Mouse (Mus musculus): ENCODE measurements at regions not wholly inside any gene's neighbourhood (a gene's known extent, or its start where the extent isn't known, plus 50 kb on each side); places are given as distances from the start of the nearest gene placed in this dataset.

DNA sequence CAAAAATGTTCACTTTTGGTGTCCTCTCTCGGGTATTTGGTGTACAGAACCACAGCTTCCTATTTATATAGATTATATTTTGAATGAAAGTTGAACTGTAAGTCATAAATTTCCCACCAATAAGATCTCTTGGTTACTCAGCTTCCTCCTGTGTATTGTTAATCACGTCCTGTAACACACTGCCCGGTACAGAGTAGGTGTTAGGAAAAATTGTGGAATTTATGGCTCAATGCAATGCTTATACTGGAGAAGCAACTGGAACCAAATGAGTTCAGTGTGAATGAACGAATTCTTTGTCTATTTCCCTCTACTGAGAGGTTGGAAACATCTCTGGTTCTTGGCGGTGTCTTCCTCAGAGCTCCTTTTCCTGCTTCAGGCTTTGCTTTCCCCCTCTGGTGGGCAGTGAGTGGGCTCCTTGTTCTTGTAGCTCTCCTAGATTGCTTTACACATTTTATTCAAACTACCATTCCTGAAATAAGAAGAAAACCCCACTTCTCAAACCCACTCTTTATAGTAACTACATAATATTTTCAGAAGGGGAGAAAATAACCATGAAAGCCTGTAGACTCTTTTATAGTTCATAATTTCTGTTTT is 264.4 kb downstream of the D3Ertd751e start:
- Histone ChIP-seq H3K9me3 (ENCODE audit: control insufficient read depth, low read length) (no peaks in the 10 kb centered on the region), H3K4me1 (replicated peaks; ENCODE audit: control insufficient read depth, insufficient read depth, low read length) (no peaks in the 10 kb centered on the region), H3K9ac (replicated peaks; ENCODE audit: low read depth, low read length) (no peak overlapping the region), H3K36me3 (ENCODE audit: control insufficient read depth, insufficient read depth) (no peaks in the 10 kb centered on the region), H3K27me3 (replicated peaks; ENCODE audit: control insufficient read depth, insufficient read depth, low read length) (no peaks in the 10 kb centered on the region), H3K27ac (ENCODE audit: low read length) (no peak overlapping the region), H3K4me2 (ENCODE audit: low read length) (no peak overlapping the region), H3K4me3 (replicated peaks; ENCODE audit: low read length) (no peak overlapping the region)
- 84% methylated on average over 5 of the region's 5 CpGs for WGBS
- no peak for ATAC-seq

DNA sequence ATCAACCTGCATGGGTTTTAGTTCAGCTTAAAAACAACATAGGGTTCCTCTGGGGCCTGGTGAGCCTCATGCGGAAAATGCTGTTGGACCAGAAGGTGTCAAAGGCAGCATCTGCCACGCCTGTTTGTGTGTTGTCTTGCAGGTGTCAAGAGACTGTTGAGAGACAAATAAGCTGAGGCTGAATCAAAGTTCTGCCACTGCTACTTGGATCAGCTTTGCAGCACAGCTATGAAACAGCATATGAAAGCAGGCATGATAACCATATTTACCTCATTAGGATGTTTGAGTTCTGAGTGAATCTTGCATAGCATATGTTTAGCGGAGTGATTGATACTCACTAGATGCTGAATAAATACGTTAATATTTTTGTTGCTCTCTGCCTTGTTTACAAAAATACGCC is 280.8 kb downstream of the D3Ertd751e start:
- Histone ChIP-seq H3K4me1 (replicated peaks; ENCODE audit: control insufficient read depth, insufficient read depth, low read length) (peaks cover 2% of the 10 kb centered on the region; the same call in 1 of the 2 replicates), H3K9me3 (ENCODE audit: control insufficient read depth, low read length) (no peaks in the 10 kb centered on the region), H3K4me3 (replicated peaks; ENCODE audit: low read length) (no peak overlapping the region), H3K4me2 (ENCODE audit: low read length) (no peak overlapping the region), H3K36me3 (ENCODE audit: control insufficient read depth, insufficient read depth) (no peaks in the 10 kb centered on the region), H3K27ac (ENCODE audit: low read length) (no peak overlapping the region), H3K27me3 (replicated peaks; ENCODE audit: control insufficient read depth, insufficient read depth, low read length) (no peaks in the 10 kb centered on the region), H3K9ac (replicated peaks; ENCODE audit: low read depth, low read length) (no peak overlapping the region)
- ATAC-seq = peak; percentile 78
- 60% methylated on average over 5 of the region's 5 CpGs for WGBS

DNA sequence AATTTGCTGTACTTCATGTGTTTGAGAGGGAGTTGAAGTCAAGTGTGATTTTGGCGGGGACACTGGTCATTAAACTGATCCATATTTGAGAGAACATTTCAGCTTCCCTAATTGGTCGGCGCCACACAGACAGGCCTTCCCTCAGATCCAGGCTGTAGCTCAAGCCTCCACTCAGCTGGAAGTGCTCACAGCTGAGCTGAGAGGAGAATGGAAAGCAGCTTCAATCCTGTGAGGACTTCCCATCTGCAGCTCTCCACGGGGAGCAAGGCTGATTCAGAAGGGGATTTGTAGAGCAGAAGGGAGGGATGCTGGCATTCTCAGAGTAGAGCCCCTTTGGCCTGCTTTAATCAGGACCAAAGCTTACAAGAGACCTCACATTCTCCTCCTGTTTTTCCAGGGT is 297.2 kb downstream of the D3Ertd751e start:
- H3K27me3 ChIP-seq (replicated peaks; ENCODE audit: control insufficient read depth, insufficient read depth, low read length) = no peaks in the 10 kb centered on the region
- H3K27ac ChIP-seq (ENCODE audit: low read length) = no peak overlapping the region
- no peak overlapping the region for H3K4me3 ChIP-seq (replicated peaks; ENCODE audit: low read length)
- H3K9ac ChIP-seq (replicated peaks; ENCODE audit: low read depth, low read length) = no peak overlapping the region
- ATAC-seq = peak; percentile 75
- no peaks in the 10 kb centered on the region for H3K36me3 ChIP-seq (ENCODE audit: control insufficient read depth, insufficient read depth)
- no peaks in the 10 kb centered on the region for H3K9me3 ChIP-seq (ENCODE audit: control insufficient read depth, low read length)
- 0 out of 2 replicates have a peak, but pooled peaks cover 2% of the 10 kb centered on the region for H3K4me1 ChIP-seq (replicated peaks; ENCODE audit: control insufficient read depth, insufficient read depth, low read length)
- WGBS = 18% methylated on average over 4 of the region's 4 CpGs
- no peak overlapping the region for H3K4me2 ChIP-seq (ENCODE audit: low read length)

DNA sequence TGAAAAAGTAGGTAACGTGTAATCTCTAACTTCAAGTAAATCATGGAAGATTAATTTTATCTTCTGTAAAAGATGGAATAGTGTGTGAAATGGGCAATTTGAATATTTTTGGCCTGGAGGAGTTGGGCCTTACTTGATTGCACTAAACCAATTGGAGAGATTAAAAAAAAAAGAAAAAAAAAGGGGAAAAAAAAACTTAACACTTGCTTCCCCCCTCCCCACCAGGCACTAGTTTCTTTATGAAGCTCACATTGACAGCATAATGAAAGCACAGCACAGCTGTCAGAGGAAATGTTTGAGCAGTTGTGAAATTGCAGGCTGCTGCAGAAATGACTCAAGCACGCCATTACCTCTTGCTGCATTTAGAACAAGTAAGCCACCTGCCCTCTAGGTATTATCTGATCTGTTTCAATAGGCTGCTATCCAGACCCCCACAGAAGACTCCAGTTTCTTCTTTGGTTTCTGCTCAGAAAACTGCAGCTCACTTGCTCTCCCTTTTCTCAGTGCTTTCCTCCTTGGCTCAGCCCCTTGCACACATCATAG is 297.9 kb downstream of the D3Ertd751e start:
- Histone ChIP-seq H3K9me3 (ENCODE audit: control insufficient read depth, low read length) (no peaks in the 10 kb centered on the region), H3K36me3 (ENCODE audit: control insufficient read depth, insufficient read depth) (no peaks in the 10 kb centered on the region), H3K4me1 (replicated peaks; ENCODE audit: control insufficient read depth, insufficient read depth, low read length) (0 out of 2 replicates have a peak, but pooled peaks cover 2% of the 10 kb centered on the region), H3K4me3 (replicated peaks; ENCODE audit: low read length) (no peak overlapping the region), H3K27me3 (replicated peaks; ENCODE audit: control insufficient read depth, insufficient read depth, low read length) (no peaks in the 10 kb centered on the region), H3K27ac (ENCODE audit: low read length) (peak overlapping the region; percentile 23; the same call in 1 of the 2 replicates), H3K4me2 (ENCODE audit: low read length) (no peak overlapping the region), H3K9ac (replicated peaks; ENCODE audit: low read depth, low read length) (no peak overlapping the region)
- 63% methylated on average over 2 of the region's 2 CpGs for WGBS
- peak; percentile 49; the same call in 1 of the 2 replicates for ATAC-seq

DNA sequence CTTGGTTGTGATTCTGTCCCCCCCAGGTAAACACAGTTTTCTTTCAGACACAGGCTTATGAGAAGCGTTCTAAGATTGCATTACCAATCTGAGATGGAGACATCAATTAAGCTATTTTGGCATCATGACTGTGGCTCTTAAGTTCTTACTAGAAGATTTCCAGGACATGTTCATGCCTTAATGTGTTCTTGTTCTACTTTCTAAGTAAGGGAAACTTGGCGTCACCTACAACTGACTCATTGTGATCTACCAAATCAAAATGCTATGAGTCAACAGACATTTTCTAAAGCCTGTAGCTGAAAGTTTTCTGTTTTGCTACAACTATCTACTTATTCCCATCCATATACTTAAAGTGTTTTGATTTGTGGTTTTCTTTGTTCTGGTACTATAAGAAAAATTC is 298.5 kb downstream of the D3Ertd751e start:
- Histone ChIP-seq H3K9me3 (ENCODE audit: control insufficient read depth, low read length) (no peaks in the 10 kb centered on the region), H3K27ac (ENCODE audit: low read length) (peak overlapping the region; percentile 23; the same call in 1 of the 2 replicates), H3K36me3 (ENCODE audit: control insufficient read depth, insufficient read depth) (no peaks in the 10 kb centered on the region), H3K4me1 (replicated peaks; ENCODE audit: control insufficient read depth, insufficient read depth, low read length) (0 out of 2 replicates have a peak, but pooled peaks cover 2% of the 10 kb centered on the region), H3K9ac (replicated peaks; ENCODE audit: low read depth, low read length) (no peak overlapping the region), H3K27me3 (replicated peaks; ENCODE audit: control insufficient read depth, insufficient read depth, low read length) (no peaks in the 10 kb centered on the region), H3K4me3 (replicated peaks; ENCODE audit: low read length) (no peak overlapping the region), H3K4me2 (ENCODE audit: low read length) (no peak overlapping the region)
- no peak for ATAC-seq
- 89% methylated on average over 2 of the region's 2 CpGs for WGBS

DNA sequence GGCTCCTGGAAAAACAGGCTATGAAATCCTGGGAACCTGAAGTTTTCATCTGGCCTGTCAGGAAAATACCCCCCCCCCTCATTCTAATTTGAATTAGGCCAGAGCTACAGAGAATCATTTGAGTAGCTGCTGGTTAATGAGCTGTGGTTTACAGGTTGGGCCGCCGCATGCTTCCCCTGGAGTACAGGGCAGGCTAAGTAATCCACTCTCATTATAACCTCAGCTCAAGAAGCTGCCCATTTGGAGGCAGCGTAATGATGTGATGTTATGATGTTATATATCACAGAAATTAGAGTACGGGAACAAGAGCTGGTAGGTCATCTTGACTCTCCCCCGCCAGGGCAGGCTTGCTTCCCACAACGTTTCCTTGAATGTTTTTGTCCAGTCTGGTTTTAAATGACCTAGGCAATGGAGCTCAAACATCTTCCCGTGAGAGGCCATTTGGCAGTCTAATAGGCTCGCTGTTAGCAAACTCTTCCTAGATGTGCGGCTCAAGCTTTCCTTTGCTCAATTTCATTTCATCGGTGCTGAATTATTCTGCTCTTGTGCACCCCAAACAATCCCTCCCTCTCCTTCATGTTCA is 315.0 kb downstream of the D3Ertd751e start:
- H3K4me3 ChIP-seq (replicated peaks; ENCODE audit: low read length) = no peak overlapping the region
- no peak overlapping the region for H3K4me2 ChIP-seq (ENCODE audit: low read length)
- H3K27ac ChIP-seq (ENCODE audit: low read length) = no peak overlapping the region
- no peaks in the 10 kb centered on the region for H3K27me3 ChIP-seq (replicated peaks; ENCODE audit: control insufficient read depth, insufficient read depth, low read length)
- 69% methylated on average over 10 of the region's 10 CpGs for WGBS
- ATAC-seq = no peak
- H3K4me1 ChIP-seq (replicated peaks; ENCODE audit: control insufficient read depth, insufficient read depth, low read length) = no peaks in the 10 kb centered on the region
- H3K36me3 ChIP-seq (ENCODE audit: control insufficient read depth, insufficient read depth) = no peaks in the 10 kb centered on the region
- H3K9ac ChIP-seq (replicated peaks; ENCODE audit: low read depth, low read length) = no peak overlapping the region
- H3K9me3 ChIP-seq (ENCODE audit: control insufficient read depth, low read length) = no peaks in the 10 kb centered on the region

DNA sequence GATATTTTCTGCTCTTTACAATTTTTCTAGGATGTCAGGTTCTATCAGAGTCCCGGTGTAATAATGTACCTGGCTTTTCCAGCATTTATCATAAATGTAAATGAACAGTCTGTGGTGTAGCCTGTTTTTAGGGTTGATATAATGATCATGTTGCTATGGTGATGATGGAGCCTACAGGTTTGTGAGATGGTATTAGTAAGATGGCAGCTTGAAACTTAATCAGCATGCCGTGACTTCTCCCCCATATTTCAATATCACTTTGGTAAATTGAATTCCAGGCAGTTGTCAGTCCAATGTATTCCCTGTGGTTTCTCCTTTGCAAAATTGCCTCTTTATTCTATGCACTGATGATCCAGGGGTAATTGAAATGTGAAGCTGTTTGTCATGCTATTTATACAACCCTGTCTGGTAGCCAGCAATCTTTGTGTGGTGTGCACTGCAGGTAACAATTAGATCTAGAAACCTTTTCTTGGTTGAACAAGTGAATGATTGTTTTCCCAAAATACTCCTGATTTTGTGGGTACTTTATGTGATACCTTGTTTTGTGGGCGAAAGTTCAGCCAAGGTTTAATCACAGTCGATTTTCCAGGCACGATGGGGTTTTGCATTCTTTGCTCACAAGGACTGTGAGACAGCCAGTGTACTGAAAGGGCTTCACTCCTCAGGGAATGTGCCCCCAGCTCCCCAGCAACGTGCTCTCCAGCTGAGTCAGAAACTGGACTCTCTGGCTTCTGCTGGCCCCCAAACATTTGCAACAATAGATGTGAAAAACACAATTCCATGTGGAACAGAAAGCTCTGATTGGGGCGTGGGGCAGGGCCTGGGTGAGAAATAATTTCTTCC is 322.9 kb downstream of the D3Ertd751e start:
- Histone ChIP-seq H3K27ac (ENCODE audit: low read length) (no peak overlapping the region), H3K4me2 (ENCODE audit: low read length) (no peak overlapping the region), H3K27me3 (replicated peaks; ENCODE audit: control insufficient read depth, insufficient read depth, low read length) (no peaks in the 10 kb centered on the region), H3K9me3 (ENCODE audit: control insufficient read depth, low read length) (no peaks in the 10 kb centered on the region), H3K4me1 (replicated peaks; ENCODE audit: control insufficient read depth, insufficient read depth, low read length) (peaks cover 6% of the 10 kb centered on the region), H3K36me3 (ENCODE audit: control insufficient read depth, insufficient read depth) (no peaks in the 10 kb centered on the region), H3K4me3 (replicated peaks; ENCODE audit: low read length) (no peak overlapping the region), H3K9ac (replicated peaks; ENCODE audit: low read depth, low read length) (no peak overlapping the region)
- peak; percentile 43; the same call in 1 of the 2 replicates for ATAC-seq
- WGBS = 18% methylated on average over 7 of the region's 7 CpGs

DNA sequence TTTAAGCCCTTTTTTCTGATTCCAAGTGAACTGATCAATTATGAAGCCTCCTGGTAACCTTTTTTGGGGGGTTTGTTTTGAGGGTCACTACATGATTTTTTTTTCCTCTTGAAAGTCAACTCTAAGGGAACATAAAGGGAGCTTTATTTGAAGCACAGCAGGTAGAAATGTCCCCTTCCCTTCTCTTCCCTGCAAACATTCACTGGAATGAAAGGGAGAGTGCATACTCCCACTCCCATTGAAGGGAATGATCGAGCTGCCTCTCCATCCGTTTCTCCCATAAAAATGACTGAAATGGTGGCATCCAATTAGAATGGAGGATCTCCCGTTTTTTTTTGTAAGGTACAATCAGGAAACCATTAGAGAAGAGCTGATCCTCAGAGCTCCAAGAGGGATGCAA is 323.6 kb downstream of the D3Ertd751e start:
- Histone ChIP-seq H3K4me1 (replicated peaks; ENCODE audit: control insufficient read depth, insufficient read depth, low read length) (peaks cover 6% of the 10 kb centered on the region), H3K4me3 (replicated peaks; ENCODE audit: low read length) (no peak overlapping the region), H3K27me3 (replicated peaks; ENCODE audit: control insufficient read depth, insufficient read depth, low read length) (no peaks in the 10 kb centered on the region), H3K9me3 (ENCODE audit: control insufficient read depth, low read length) (no peaks in the 10 kb centered on the region), H3K27ac (ENCODE audit: low read length) (no peak overlapping the region), H3K9ac (replicated peaks; ENCODE audit: low read depth, low read length) (no peak overlapping the region), H3K36me3 (ENCODE audit: control insufficient read depth, insufficient read depth) (no peaks in the 10 kb centered on the region), H3K4me2 (ENCODE audit: low read length) (no peak overlapping the region)
- ATAC-seq = no peak
- 2% methylated on average over 3 of the region's 3 CpGs for WGBS

DNA sequence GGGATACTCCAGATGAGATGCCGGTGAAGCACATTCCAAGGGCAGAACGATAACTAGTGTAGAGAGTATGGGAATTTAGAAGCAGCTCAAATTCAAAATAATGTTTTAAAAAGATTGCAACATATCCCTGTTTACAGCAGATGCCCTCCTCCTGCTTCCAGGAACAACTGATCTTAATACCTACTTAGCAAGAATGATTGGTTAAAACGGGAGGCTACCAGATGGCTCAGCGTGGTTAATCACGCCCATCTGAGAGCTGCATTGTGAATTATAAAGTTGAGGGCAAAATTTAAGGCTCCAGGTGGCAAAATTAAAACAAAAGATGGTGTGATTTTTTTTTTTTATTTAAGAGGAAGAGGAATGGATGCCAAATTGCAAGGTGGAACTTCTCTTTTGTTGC is 324.6 kb downstream of the D3Ertd751e start:
- Histone ChIP-seq H3K9ac (replicated peaks; ENCODE audit: low read depth, low read length) (no peak overlapping the region), H3K4me2 (ENCODE audit: low read length) (no peak overlapping the region), H3K4me3 (replicated peaks; ENCODE audit: low read length) (no peak overlapping the region), H3K27me3 (replicated peaks; ENCODE audit: control insufficient read depth, insufficient read depth, low read length) (no peaks in the 10 kb centered on the region), H3K9me3 (ENCODE audit: control insufficient read depth, low read length) (no peaks in the 10 kb centered on the region), H3K36me3 (ENCODE audit: control insufficient read depth, insufficient read depth) (no peaks in the 10 kb centered on the region), H3K4me1 (replicated peaks; ENCODE audit: control insufficient read depth, insufficient read depth, low read length) (peaks cover 6% of the 10 kb centered on the region), H3K27ac (ENCODE audit: low read length) (no peak overlapping the region)
- ATAC-seq = no peak
- 79% methylated on average over 5 of the region's 5 CpGs for WGBS
